Mouse (Mus musculus) cerebellum, adult 9-11 months (tissue): Measurements from ENCODE around the gene Zbtb24.
A peak's percentile ranks its signal among the peaks of the same experiment; 100 is the strongest.
"Not testable (repeated sequence)": the region's sequence is repeated elsewhere in the genome, so short reads cannot be mapped to it uniquely, and the experiment has no call there.

ENCODE experiments used
- DNase-seq: peaks from one replicate; pipeline ENCODE4 v3.0.0; 2022

Zbtb24 gene

DNA sequence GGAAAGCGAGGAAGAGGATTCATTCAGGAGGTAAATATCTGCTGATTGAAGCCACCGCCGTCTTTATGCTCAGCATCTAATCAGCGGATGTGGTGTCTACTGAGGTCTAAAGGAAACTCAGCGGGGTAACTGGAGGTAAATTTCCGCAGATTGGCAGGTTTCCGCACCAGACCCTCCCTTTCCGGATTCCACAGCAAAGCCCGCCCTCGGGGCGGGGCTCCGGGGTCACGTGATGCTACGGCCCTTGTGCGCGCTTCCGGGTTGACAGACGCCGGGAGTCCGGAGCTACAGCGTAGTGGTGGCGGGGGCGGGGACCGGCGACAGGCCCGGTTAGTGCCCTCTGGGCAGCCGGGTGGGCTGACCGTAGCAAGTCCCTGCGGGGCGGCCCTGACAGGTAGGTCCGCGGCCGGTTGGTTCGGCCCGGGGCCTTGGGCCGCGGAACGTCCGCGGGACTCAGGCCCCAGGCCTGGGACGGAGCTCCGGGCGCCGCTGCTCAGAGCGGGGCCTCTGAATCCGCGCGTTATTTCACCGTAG lies at the start of gene Zbtb24:
TSS of gene Zbtb24 (plus strand) at position 247 of the 534 bp plus-strand sequence.
- DNase-seq: peak; percentile 96

- no peak for DNase-seq
Observed at GRCm38 (mm10) chr10:41401097-41401496, 49.1 kb upstream of the Zbtb24 start.

DNA sequence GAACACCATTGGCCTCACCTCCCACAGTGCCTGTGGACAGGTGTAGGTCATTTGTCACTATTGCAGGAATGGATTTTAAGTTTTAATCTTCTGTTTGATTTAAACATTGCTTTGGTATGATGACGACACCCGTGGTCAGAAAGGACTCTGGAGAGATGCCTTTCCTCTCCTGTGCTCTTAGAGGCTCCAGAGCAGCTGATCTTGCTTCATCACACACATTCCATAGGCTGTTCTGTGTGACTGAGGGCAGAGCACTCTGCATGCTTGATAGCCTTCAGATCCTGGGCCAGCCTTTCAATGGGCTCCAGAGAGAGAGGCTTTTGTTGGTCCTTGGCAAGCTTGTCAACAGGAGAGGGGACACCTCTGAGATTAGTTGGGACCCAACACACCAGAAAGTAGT lies 46.8 kb upstream of the Zbtb24 start:
- no peak for DNase-seq

DNA sequence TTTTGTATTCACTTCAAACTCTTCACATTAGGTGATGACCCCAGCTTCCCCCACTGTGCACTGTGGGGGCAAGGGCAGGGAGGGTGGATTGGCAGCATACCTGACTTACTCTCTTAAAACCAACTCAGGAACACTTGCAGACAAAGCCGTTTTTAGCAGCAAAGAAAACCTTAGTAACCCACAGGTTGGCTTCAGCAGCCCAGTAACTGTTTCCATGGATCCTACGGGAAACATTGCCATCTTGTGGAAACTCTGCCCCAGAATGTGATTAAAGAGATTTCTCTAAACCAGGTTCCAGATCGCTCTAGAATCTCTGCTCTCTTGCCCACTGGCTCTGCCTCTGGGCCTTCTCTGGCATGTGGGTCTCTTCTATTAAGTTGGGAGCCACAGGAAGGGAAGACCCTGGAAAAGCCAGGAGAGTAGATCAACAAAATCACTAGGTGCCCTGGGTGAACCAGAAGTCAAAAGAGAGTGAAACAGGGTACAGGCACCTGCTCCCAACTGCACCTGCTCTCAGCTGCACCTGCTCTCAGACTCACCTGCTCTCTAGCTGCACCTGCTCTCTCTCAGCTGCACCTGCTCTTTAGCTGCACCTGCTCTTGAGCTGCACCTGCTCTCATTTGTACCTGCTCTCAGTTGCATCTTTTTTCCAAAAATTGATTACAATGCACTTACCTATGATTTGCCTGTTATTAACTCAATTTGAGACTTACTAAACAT lies 46.1 kb upstream of the Zbtb24 start:
- DNase-seq: no peak

GRCm38 (mm10) chr10:41410176-41410575 lies 40.0 kb upstream of the Zbtb24 start:
- not testable (repeated sequence) for DNase-seq

DNA sequence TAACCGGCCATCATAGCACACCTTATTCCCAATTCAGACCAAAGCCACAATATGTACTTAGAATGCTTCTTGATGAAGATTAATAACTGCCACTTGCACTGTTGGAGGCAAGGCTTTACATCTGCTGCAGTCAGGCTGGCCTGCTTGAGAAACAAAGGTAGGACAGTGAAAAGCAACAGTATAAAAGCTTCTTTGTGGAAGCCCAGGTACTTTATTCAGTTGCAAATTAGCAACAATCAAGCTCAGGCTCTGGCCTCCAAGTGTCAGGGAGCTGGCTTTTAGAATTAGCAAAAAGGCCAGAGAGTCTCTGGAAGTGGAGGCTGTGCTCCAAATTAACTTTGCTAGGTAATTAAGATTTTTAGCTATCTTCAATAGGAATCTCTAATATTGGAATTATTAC lies 39.4 kb upstream of the Zbtb24 start:
- DNase-seq: not testable (repeated sequence)

- not testable (repeated sequence) for DNase-seq
Observed at GRCm38 (mm10) chr10:41413471-41413870, 36.7 kb upstream of the Zbtb24 start.

DNA sequence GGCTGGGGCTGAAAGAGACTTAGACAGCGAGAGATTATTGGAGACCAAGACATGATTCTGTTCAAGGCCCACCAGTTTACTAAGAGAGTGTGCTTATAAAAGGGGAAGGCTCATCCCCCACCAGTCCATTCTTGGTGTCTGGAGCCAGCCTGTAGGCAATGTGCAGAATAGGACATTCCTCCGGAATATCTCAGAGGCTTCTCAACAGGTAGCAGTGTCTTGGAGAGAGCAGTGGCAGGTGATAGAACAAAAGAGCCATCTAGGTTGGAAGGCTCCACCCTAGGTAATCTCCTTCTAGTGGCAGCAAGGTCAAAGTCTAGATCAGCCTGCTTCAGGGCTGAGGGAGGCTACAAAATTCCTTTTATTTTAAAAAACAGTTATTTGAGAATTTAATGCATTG lies 34.8 kb upstream of the Zbtb24 start:
- not testable (repeated sequence) for DNase-seq

DNA sequence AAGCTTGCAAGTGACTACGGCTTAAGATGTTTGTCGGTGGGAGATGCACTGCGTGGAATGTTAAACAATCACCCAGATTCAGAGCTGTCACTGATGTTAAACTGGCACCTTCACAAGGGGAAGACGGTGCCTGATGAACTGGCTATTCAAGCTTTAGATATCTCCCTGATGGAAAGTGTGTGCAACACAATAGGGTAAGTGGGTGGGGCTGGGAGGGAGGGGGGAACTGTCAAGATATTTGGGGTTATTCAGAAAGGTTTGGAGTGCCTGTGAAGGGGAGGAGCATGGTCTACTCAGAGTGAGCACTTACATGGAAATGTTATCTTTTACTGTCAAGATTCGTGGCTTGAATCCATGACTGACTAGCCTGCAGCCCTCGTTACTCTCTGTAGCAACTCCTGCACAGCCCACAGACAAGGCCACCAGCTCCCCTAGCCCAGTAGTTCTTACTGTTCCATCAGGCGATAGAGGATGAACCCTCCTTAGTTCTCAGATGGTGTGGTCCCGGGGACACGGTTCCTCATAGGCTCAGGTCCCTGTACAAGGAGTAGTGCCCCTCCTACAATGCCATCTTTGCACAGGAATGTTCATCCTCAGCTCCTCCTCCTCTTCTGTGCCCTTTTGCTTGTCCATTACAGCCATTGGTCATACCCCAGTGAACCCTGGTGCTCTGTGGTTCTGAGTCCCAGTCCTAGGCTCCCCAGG lies 29.5 kb upstream of the Zbtb24 start:
- DNase-seq: no peak

DNA sequence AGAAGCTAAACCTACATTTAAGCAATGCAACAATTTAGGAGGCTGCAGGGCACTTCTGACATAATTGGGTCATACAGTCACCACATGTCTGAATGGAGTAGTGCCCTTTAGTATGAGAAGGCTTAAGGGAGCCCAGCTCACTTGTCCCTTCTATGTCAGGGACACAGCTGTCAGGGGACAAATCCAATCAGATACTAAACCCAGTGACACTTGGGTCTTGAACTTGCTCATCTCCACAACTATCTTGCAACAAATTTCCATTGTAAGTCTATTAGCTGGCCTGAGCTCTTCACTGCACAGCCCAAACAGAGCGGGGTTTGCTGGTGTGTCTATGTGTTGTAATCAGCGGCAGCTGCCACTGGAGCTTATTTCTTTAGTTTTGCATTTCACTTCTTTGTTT lies 26.5 kb upstream of the Zbtb24 start:
- no peak for DNase-seq

- no peak for DNase-seq
Observed at GRCm38 (mm10) chr10:41426368-41426767, 23.8 kb upstream of the Zbtb24 start.

- peak; percentile 54 for DNase-seq
Observed at GRCm38 (mm10) chr10:41434624-41435023, 15.6 kb upstream of the Zbtb24 start.

- DNase-seq: no peak
Observed at GRCm38 (mm10) chr10:41435141-41435540, 15.0 kb upstream of the Zbtb24 start.

- DNase-seq: no peak
Observed at GRCm38 (mm10) chr10:41448216-41448615, 2.0 kb upstream of the Zbtb24 start.

DNA sequence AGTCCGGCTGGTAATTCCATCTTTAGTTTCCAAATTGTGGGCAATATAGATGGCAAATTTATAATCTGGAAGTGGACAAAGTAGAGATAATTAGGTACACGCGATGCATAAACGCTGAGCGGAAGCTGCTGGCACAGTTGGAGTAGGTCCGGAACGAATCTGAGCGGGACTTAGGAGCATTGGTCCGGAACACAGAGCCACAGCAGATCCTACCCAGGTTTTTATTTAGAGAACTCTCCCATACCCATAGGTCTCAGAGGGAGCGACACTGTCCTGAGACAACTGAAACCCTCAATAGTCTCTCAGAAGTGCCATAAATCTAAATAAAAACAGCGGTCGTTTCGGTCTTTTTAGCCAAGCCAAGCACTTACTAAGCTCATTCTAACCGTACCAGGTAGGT lies 499 bp upstream of the Zbtb24 start:
- peak; percentile 67 for DNase-seq

GRCm38 (mm10) chr10:41450780-41451522 lies 768 bp downstream of the Zbtb24 start:
- peak; percentile 26 for DNase-seq

DNA sequence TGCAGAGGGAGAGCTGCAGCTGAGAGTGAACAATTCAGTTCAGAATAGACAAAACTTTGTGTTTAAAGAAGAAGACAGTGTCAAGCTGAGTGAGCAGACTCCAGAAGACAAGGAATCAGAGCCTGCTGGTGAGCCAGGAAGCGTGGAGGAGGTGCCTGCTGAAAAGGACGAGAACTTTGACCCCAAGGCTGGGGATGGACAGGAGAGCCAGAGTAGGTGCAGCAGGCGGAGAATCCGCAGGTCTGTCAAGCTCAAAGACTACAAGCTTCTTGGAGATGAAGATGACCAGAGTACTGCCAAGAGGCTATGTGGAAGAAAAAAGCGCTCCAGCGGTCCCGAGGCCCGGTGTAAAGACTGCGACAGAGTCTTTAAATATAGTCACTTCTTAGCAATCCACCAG lies 1.5 kb downstream of the Zbtb24 start:
- DNase-seq: peak; percentile 36

GRCm38 (mm10) chr10:41452791-41453190 lies 2.6 kb downstream of the Zbtb24 start:
- no peak for DNase-seq

GRCm38 (mm10) chr10:41459990-41460389 lies 9.8 kb downstream of the Zbtb24 start:
- DNase-seq: peak; percentile 34

DNA sequence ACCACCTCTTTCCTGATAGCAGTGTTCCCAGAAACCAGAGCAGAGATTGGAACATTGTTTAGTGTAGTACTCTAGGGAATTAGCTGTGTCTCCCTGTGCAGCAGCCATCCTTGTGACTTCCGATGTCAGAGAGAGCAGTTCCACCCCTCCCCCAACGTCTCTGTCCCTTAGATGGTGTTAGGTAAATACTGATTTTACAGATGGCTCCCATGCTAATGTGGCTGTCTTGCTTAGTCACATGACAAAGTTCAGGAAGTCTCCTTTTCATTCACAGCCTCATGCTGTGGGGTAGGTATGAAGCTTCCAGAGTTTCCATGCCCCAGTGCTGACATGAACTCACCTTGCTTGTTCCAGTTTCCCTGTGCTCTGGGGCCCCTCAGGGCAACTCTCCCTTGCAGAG lies 10.3 kb downstream of the Zbtb24 start:
- DNase-seq: no peak

- DNase-seq: no peak
Observed at GRCm38 (mm10) chr10:41461057-41461722, 11.0 kb downstream of the Zbtb24 start.

DNA sequence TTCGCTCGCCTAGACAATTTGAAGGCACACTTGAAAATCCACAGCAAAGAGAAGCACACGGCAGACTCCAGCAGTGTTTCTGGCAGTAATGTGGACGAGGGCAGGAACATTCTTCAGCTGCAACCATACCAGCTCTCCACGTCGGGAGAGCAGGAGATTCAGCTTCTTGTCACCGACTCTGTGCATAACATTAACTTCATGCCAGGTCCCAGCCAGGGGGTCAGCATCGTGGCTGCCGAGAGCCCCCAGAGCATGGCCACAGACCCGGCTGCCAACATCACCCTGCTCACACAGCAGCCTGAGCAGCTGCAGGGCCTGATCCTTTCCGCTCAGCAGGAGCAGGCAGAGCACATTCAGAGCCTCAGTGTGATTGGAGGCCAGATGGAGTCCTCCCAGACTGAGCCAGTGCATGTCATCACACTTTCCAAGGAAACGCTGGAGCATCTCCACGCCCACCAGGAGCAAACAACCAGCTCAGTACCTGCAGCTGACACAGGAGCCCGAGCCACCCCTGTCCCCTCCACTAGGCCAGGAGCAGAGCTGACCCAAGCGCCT lies 14.3 kb downstream of the Zbtb24 start:
- no peak for DNase-seq

DNA sequence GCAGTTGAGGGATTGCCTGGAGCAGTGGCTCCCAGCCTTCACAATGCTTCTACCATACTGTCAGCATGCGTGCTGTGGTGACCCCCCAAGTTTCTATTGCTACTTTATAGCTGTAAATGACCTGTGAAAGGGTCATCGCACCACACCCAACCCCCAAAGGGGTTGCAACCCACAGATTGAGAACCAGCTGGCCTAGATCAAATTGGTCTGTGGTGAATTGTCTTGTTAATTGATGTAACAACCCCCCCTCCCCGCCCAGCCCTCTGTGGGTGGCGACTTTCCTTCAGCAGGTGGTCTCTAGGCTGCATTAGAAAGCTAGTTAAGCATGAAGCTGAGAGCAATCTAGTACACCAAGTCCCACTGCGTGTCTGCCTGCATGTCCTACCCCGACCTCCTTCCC lies 17.1 kb downstream of the Zbtb24 start:
- DNase-seq: no peak
